Mouse (Mus musculus) megakaryocyte, embryonic 14.5 days (primary cell): ENCODE measurements around the gene Ssbp2.

Experiments
- FLI1 ChIP-seq: IDR thresholded peaks from 2 replicates; pipeline ENCODE4 v1.6.1; 2012; ENCODE audit warnings: low read length, inconsistent platforms, mixed read lengths
- GATA1 ChIP-seq: IDR thresholded peaks from 3 replicates; pipeline ENCODE4 v1.6.1; 2012; ENCODE audit warnings: mixed read lengths, low read length, inconsistent platforms, borderline replicate concordance

GRCm38 (mm10) chr13:91508991-91509390, 48.9 kb downstream of the Ssbp2 start:
- TF ChIP-seq GATA1 (no peak), FLI1 (no peak)
